Mouse (Mus musculus) liver, postnatal 0 days (tissue): ENCODE data around the gene Acot2. TPM values are rescaled to one million over a fixed set of nuclear protein-coding genes. Genes with fewer than 3 reads are reported as not detected.

Source experiments
- ATAC-seq: fragments of 200-750 bp; cut with Nextera tagmentation; 2 replicates; pipeline ENCODE4 v1.8.0; 2017; ENCODE audit warnings: mild to moderate bottlenecking, moderate library complexity
- DNase-seq: peaks from one replicate; pipeline ENCODE4 v3.0.0-alpha.2; 2016
- H3K27ac ChIP-seq: fragments of 300-500 bp; sonication (generic); 2 replicates; pipeline ENCODE4 v1.5.1; 2014; ENCODE audit warnings: antibody characterized with exemption, moderate library complexity, mild to moderate bottlenecking, low read depth
- H3K27me3 ChIP-seq: fragments of 300-500 bp; sonication (generic); 2 replicates; pipeline ENCODE4 v1.6.1; 2014; ENCODE audit warnings: low read length, control low read depth, mixed read lengths; ENCODE audit not compliant: insufficient read depth
- H3K36me3 ChIP-seq: fragments of 300-500 bp; sonication (generic); replicated peaks from 2 replicates; pipeline ENCODE4 v1.6.1; 2014; ENCODE audit warnings: mild to moderate bottlenecking, control low read depth, low read length, moderate library complexity, mixed read lengths; ENCODE audit not compliant: insufficient read depth
- H3K4me1 ChIP-seq: fragments of 300-500 bp; sonication (generic); 2 replicates; pipeline ENCODE4 v1.6.1; 2014; ENCODE audit warnings: antibody characterized with exemption, mild to moderate bottlenecking, control low read depth; ENCODE audit not compliant: insufficient read depth
- H3K4me2 ChIP-seq: fragments of 300-500 bp; sonication (generic); 2 replicates; pipeline ENCODE4 v1.6.1; 2014; ENCODE audit warnings: low read depth, mild to moderate bottlenecking, low read length, moderate library complexity, mixed read lengths
- H3K4me3 ChIP-seq: fragments of 300-500 bp; sonication (generic); 2 replicates; pipeline ENCODE4 v1.5.1; 2014; ENCODE audit warnings: low read depth, low read length
- H3K9ac ChIP-seq: fragments of 300-500 bp; sonication (generic); replicated peaks from 2 replicates; pipeline ENCODE4 v1.6.1; 2014; ENCODE audit warnings: mild to moderate bottlenecking, moderate library complexity
- H3K9me3 ChIP-seq: fragments of 300-500 bp; sonication (generic); 2 replicates; pipeline ENCODE4 v1.6.1; 2016; ENCODE audit warnings: mild to moderate bottlenecking, control low read depth, low read length, mixed read lengths
- CTCF ChIP-seq: sonication (generic); IDR thresholded peaks from 2 replicates; pipeline ENCODE4 v1.5.1; 2016; ENCODE audit warnings: antibody characterized with exemption, low read depth
- EP300 ChIP-seq: IDR thresholded peaks from 2 replicates; pipeline ENCODE4 v1.6.1; 2016; ENCODE audit warnings: antibody characterized with exemption, low read depth, mild to moderate bottlenecking
- WGBS: fragments of 180-500 bp; shearing (Covaris S2); extraction: QIAGEN DNeasy Blood & Tissue Kit; methylation state at CpG from one replicate; pipeline ENCODE4 v1.1.7; 2014; ENCODE audit not compliant: insufficient replicate concordance; 5-methylcytosine and 5-hydroxymethylcytosine counted together
- polyA plus RNA-seq: library from polyadenylated mRNA; unstranded; fragments of >200 nt; fragmentation: Nextera tagmentation; extraction: Ambion mirVana; gene quantifications from 2 replicates; pipeline ENCODE4 v1.2.1, GENCODE M21; 2015

Acot2 gene
- polyA plus RNA-seq, 1 experiment from 2014 or later: 39.4 TPM

GRCm38 (mm10) chr12:84042248-84042647 lies 54.6 kb downstream of the Acot2 start:
- H3K27me3 ChIP-seq: no peaks in the 10 kb centered on the region
- H3K4me3 ChIP-seq: no peak overlapping the region
- no peak overlapping the region for H3K9ac ChIP-seq
- H3K4me1 ChIP-seq: peaks cover 9% of the 10 kb centered on the region; the same call in 1 of the 2 replicates
- H3K27ac ChIP-seq: peak overlapping the region; percentile 64
- TF ChIP-seq CTCF (no peak), EP300 (peak; percentile 60)
- H3K36me3 ChIP-seq: no peaks in the 10 kb centered on the region
- no peaks in the 10 kb centered on the region for H3K9me3 ChIP-seq
- peak; percentile 81 for ATAC-seq
- DNase-seq: no peak
- 66% methylated on average over 5 of the region's 5 CpGs for WGBS
- H3K4me2 ChIP-seq: peak overlapping the region; percentile 36; the same call in 1 of the 2 replicates

Other genes starting within 250 kb of the Acot2 start
- 0.15 and 0.28 TPM in 2 replicates for gene Papln, start 224.2 kb upstream of the Acot2 start, polyA plus RNA-seq
- gene Numb, start 65.9 kb upstream of the Acot2 start, polyA plus RNA-seq: 13.0 and 14.5 TPM in 2 replicates
- 6.2 and 8.1 TPM in 2 replicates for gene Riox1, start 37.3 kb upstream of the Acot2 start, polyA plus RNA-seq
- not detected in 2 replicates for gene Heatr4, start 3.0 kb upstream of the Acot2 start, polyA plus RNA-seq
- 87.8 and 106 TPM in 2 replicates for gene Acot1, start 21.6 kb downstream of the Acot2 start, polyA plus RNA-seq
- gene Acot4, start 50.5 kb downstream of the Acot2 start, polyA plus RNA-seq: 29.0 and 35.0 TPM in 2 replicates
- gene Gm49366, start 51.1 kb downstream of the Acot2 start, polyA plus RNA-seq: not detected in 2 replicates
- gene Acot3, start 64.3 kb downstream of the Acot2 start, polyA plus RNA-seq: 37.2 and 43.0 TPM in 2 replicates
- gene Acot5, start 81.5 kb downstream of the Acot2 start, polyA plus RNA-seq: 0.37 and 0.54 TPM in 2 replicates
- 1.9 and 2.0 TPM in 2 replicates for gene Acot6, start 112.8 kb downstream of the Acot2 start, polyA plus RNA-seq
- 0.13 and 0.21 TPM in 2 replicates for gene Dnal1, start 126.5 kb downstream of the Acot2 start, polyA plus RNA-seq
- 0.28 and 0.35 TPM in 2 replicates for gene Pnma1, start 160.6 kb downstream of the Acot2 start, polyA plus RNA-seq
- gene Elmsan1, start 231.0 kb downstream of the Acot2 start, polyA plus RNA-seq: 2.6 and 2.8 TPM in 2 replicates